Mouse (Mus musculus) heart, embryonic 10.5 days (tissue): ENCODE measurements around the gene Kat2a. TPM values are rescaled to one million over a fixed set of nuclear protein-coding genes. Genes with fewer than 3 reads are reported as not detected.
"Not testable (repeated sequence)": the region's sequence is repeated elsewhere in the genome, so short reads cannot be mapped to it uniquely, and the experiment has no call there.

Source experiments
- DNase-seq: peaks from one replicate; pipeline ENCODE4 v3.0.0-alpha.2; 2017; ENCODE audit warnings: low spot score
- H3K27ac ChIP-seq: fragments of 300-500 bp; sonication (generic); 2 replicates; pipeline ENCODE4 v1.5.1; 2016; ENCODE audit warnings: mild to moderate bottlenecking
- H3K27me3 ChIP-seq: fragments of 300-500 bp; sonication (generic); 2 replicates; pipeline ENCODE4 v1.6.1; 2016; ENCODE audit warnings: mild to moderate bottlenecking; ENCODE audit not compliant: poor library complexity, insufficient read depth, severe bottlenecking
- H3K36me3 ChIP-seq: fragments of 300-500 bp; sonication (generic); 2 replicates; pipeline ENCODE4 v1.6.1; 2016; ENCODE audit warnings: mild to moderate bottlenecking, moderate library complexity
- H3K4me1 ChIP-seq: fragments of 300-500 bp; sonication (generic); 2 replicates; pipeline ENCODE4 v1.6.1; 2016; ENCODE audit warnings: mild to moderate bottlenecking
- H3K4me3 ChIP-seq: fragments of 300-500 bp; sonication (generic); 2 replicates; pipeline ENCODE4 v1.5.1; 2016; ENCODE audit warnings: mild to moderate bottlenecking, moderate library complexity
- H3K9me3 ChIP-seq: fragments of 300-500 bp; sonication (generic); 2 replicates; pipeline ENCODE4 v1.6.1; 2016; ENCODE audit warnings: mild to moderate bottlenecking, moderate library complexity
- WGBS: fragments of 180-500 bp; shearing (Covaris S2); methylation state at CpG from one replicate; pipeline ENCODE4 v1.1.7; 2016; 5-methylcytosine and 5-hydroxymethylcytosine counted together
- polyA plus RNA-seq: library from polyadenylated mRNA; unstranded; fragments of >200 nt; fragmentation: Nextera tagmentation; extraction: Ambion mirVana; gene quantifications from 2 replicates; pipeline ENCODE4 v1.2.1, GENCODE M21; 2016

Gene Kat2a
- polyA plus RNA-seq, 1 experiment from 2014 or later: 59.8 TPM

- Histone ChIP-seq H3K36me3 (no peaks in the 10 kb centered on the region), H3K27ac (no peak overlapping the region), H3K27me3 (peaks cover 38% of the 10 kb centered on the region), H3K4me1 (peaks cover 17% of the 10 kb centered on the region), H3K9me3 (no peaks in the 10 kb centered on the region), H3K4me3 (no peak overlapping the region)
- 26% methylated on average over 2 of the region's 2 CpGs for WGBS
- DNase-seq: no peak
These were observed 40.3 kb downstream of the Kat2a start for GRCm38 (mm10) chr11:100671956-100672355.

GRCm38 (mm10) chr11:100671049-100671448 is 41.2 kb downstream of the Kat2a start:
- 74% methylated on average over 1 of the region's 1 CpGs for WGBS
- H3K27ac ChIP-seq: no peak overlapping the region
- no peaks in the 10 kb centered on the region for H3K36me3 ChIP-seq
- peaks cover 17% of the 10 kb centered on the region for H3K4me1 ChIP-seq
- DNase-seq: no peak
- H3K27me3 ChIP-seq: peaks cover 38% of the 10 kb centered on the region
- H3K4me3 ChIP-seq: no peak overlapping the region
- H3K9me3 ChIP-seq: no peaks in the 10 kb centered on the region

GRCm38 (mm10) chr11:100659806-100660205 is 52.5 kb downstream of the Kat2a start:
- H3K27ac ChIP-seq: no peak overlapping the region; the same call in 1 of the 2 replicates
- no peak overlapping the region for H3K4me3 ChIP-seq
- H3K9me3 ChIP-seq: no peaks in the 10 kb centered on the region
- WGBS: 74% methylated on average over 10 of the region's 10 CpGs
- DNase-seq: no peak
- H3K4me1 ChIP-seq: peaks cover 27% of the 10 kb centered on the region
- no peaks in the 10 kb centered on the region for H3K36me3 ChIP-seq
- peaks cover 10% of the 10 kb centered on the region for H3K27me3 ChIP-seq

- H3K4me3 ChIP-seq: peak overlapping the region; percentile 34; the same call in 1 of the 2 replicates
- WGBS: 11% methylated on average over 6 of the region's 6 CpGs
These were observed 55.8 kb downstream of the Kat2a start for GRCm38 (mm10) chr11:100656458-100656857.

GRCm38 (mm10) chr11:100655589-100655988 is 56.7 kb downstream of the Kat2a start:
- peaks cover 42% of the 10 kb centered on the region for H3K4me1 ChIP-seq
- not testable (repeated sequence) for DNase-seq, H3K9me3 ChIP-seq, H3K4me3 ChIP-seq, H3K36me3 ChIP-seq, H3K27ac ChIP-seq
- 60% methylated on average over 3 of the region's 3 CpGs for WGBS
- H3K27me3 ChIP-seq: peaks cover 34% of the 10 kb centered on the region

More at GRCm38 (mm10) chr11:100656458-100656857, 55.8 kb downstream of the Kat2a start:
- no peak for DNase-seq
- H3K4me1 ChIP-seq: peaks cover 33% of the 10 kb centered on the region
- H3K9me3 ChIP-seq: no peaks in the 10 kb centered on the region
- H3K36me3 ChIP-seq: no peaks in the 10 kb centered on the region
- H3K27me3 ChIP-seq: peaks cover 25% of the 10 kb centered on the region
- H3K27ac ChIP-seq: peak overlapping the region; percentile 39

Other genes with a start within 250 kb of the Kat2a start
- gene Klhl11, start 239.7 kb downstream of the Kat2a start, polyA plus RNA-seq: 6.7 and 9.7 TPM in 2 replicates
- 127 and 139 TPM in 2 replicates for gene Acly, start 184.5 kb downstream of the Kat2a start, polyA plus RNA-seq
- gene Ttc25, start 166.9 kb downstream of the Kat2a start, polyA plus RNA-seq: 0.59 and 0.75 TPM in 2 replicates
- gene Cnp, start 137.6 kb downstream of the Kat2a start, polyA plus RNA-seq: 16.3 and 20.0 TPM in 2 replicates
- 67.4 and 67.9 TPM in 2 replicates for gene Nkiras2, start 93.2 kb downstream of the Kat2a start, polyA plus RNA-seq
- gene Dnajc7, start 92.3 kb downstream of the Kat2a start, polyA plus RNA-seq: 194 and 211 TPM in 2 replicates
- gene Zfp385c, start 20.0 kb downstream of the Kat2a start, polyA plus RNA-seq: 0.23 and 0.27 TPM in 2 replicates
- 1.1 and 2.4 TPM in 2 replicates for gene Dhx58, start 8.2 kb downstream of the Kat2a start, polyA plus RNA-seq
- 0.19 and 0.34 TPM in 2 replicates for gene Hspb9, start 1.4 kb upstream of the Kat2a start, polyA plus RNA-seq
- gene Rab5c, start 25.8 kb upstream of the Kat2a start, polyA plus RNA-seq: 13.7 and 13.9 TPM in 2 replicates
- not detected in 2 replicates for gene Kcnh4, start 47.5 kb upstream of the Kat2a start, polyA plus RNA-seq
- not detected in 2 replicates for gene Hcrt, start 50.5 kb upstream of the Kat2a start, polyA plus RNA-seq
- 4.8 and 6.3 TPM in 2 replicates for gene Ghdc, start 58.5 kb upstream of the Kat2a start, polyA plus RNA-seq
- gene Stat5b, start 138.3 kb upstream of the Kat2a start, polyA plus RNA-seq: 25.7 and 30.1 TPM in 2 replicates
- gene Stat5a, start 146.9 kb upstream of the Kat2a start, polyA plus RNA-seq: 6.2 and 6.6 TPM in 2 replicates
- gene Stat3, start 227.1 kb upstream of the Kat2a start, polyA plus RNA-seq: 33.7 and 41.5 TPM in 2 replicates